Mouse (Mus musculus): Measurements from ENCODE around the gene Gdf9.

DNA sequence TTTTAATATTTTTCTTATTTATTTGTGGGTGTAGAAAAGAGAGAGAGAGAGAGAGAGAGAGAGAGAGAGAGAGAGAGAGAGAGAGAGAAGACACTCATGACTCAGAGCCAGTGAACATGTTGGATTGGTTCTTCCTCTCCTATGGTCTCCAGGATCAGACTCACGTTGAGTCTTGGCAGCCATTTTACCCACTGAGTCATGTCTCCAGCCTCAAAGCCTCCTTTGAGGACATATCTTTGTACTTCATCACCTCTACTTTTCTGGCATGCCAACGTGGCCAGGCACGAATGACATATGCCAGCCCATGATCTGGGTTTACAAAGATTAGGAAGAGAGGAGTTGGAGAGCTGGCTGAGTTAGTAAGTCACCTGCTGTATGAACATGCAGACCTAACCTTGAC, 29.4 kb downstream of the Gdf9 start:
- TF ChIP-seq CTCF (IDR thresholded peaks at IDR 0.05; ENCODE audit: borderline replicate concordance, control insufficient read depth, extremely low read depth, insufficient read depth, low read length, poor library complexity), result no peak
- TF ChIP-seq POLR2A (IDR thresholded peaks at IDR 0.05; ENCODE audit: control insufficient read depth, extremely low read depth, insufficient read depth, low read length, poor library complexity), result no peak

Data from thymus, adult 2 months (tissue).